Mouse (Mus musculus) heart, postnatal 0 days (tissue): Measurements from ENCODE around the gene Gas6. TPM values are rescaled to one million over a fixed set of nuclear protein-coding genes. Genes with fewer than 3 reads are reported as not detected.

Source experiments
- ATAC-seq: fragments of 200-750 bp; cut with Nextera tagmentation; 2 replicates; pipeline ENCODE4 v1.8.0; 2017; ENCODE audit warnings: low read depth, moderate number of reproducible peaks, moderate library complexity; ENCODE audit not compliant: insufficient read depth
- DNase-seq: peaks from one replicate; pipeline ENCODE4 v3.0.0-alpha.2; 2016; ENCODE audit warnings: low spot score
- H3K27ac ChIP-seq: fragments of 300-500 bp; sonication (generic); 2 replicates; pipeline ENCODE4 v1.5.1; 2014; ENCODE audit warnings: low read depth, mild to moderate bottlenecking
- H3K27me3 ChIP-seq: fragments of 300-500 bp; sonication (generic); 2 replicates; pipeline ENCODE4 v1.6.1; 2014; ENCODE audit warnings: low read length, mixed read lengths; ENCODE audit not compliant: control insufficient read depth, insufficient read depth
- H3K36me3 ChIP-seq: fragments of 300-500 bp; sonication (generic); replicated peaks from 2 replicates; pipeline ENCODE4 v1.6.1; 2014; ENCODE audit warnings: low read length, mixed read lengths; ENCODE audit not compliant: control insufficient read depth, insufficient read depth
- H3K4me1 ChIP-seq: fragments of 300-500 bp; sonication (generic); 2 replicates; pipeline ENCODE4 v1.6.1; 2014; ENCODE audit warnings: antibody characterized with exemption; ENCODE audit not compliant: control insufficient read depth, insufficient read depth
- H3K4me2 ChIP-seq: fragments of 300-500 bp; sonication (generic); 2 replicates; pipeline ENCODE4 v1.6.1; 2014; ENCODE audit warnings: low read depth, mild to moderate bottlenecking, low read length, moderate library complexity
- H3K4me3 ChIP-seq: fragments of 300-500 bp; sonication (generic); 2 replicates; pipeline ENCODE4 v1.5.1; 2014; ENCODE audit warnings: low read depth, low read length
- H3K9ac ChIP-seq: fragments of 300-500 bp; sonication (generic); replicated peaks from 2 replicates; pipeline ENCODE4 v1.6.1; 2014; ENCODE audit warnings: low read depth, low read length, mixed read lengths
- H3K9me3 ChIP-seq: fragments of 300-500 bp; sonication (generic); replicated peaks from 2 replicates; pipeline ENCODE4 v1.6.1; 2016; ENCODE audit warnings: low read length; ENCODE audit not compliant: control insufficient read depth
- CTCF ChIP-seq: IDR thresholded peaks from 2 replicates; pipeline ENCODE4 v1.5.1; 2016; ENCODE audit warnings: antibody characterized with exemption, control low read depth, low read depth
- EP300 ChIP-seq: IDR thresholded peaks from 2 replicates; pipeline ENCODE4 v1.6.1; 2016; ENCODE audit warnings: antibody characterized with exemption, low read depth
- WGBS: fragments of 180-500 bp; shearing (Covaris S2); extraction: QIAGEN DNeasy Blood & Tissue Kit; methylation state at CpG from one replicate; pipeline ENCODE4 v1.1.7; 2014; 5-methylcytosine and 5-hydroxymethylcytosine counted together
- polyA plus RNA-seq: library from polyadenylated mRNA; unstranded; fragments of >200 nt; fragmentation: Nextera tagmentation; extraction: Ambion mirVana; gene quantifications from 2 replicates; pipeline ENCODE4 v1.2.1, GENCODE M21; 2015
- total RNA-seq: library from RNA; depleted of rRNA; stranded (reverse); fragments of >200 nt; gene quantifications from 2 replicates; pipeline ENCODE4 v1.2.3, GENCODE M21; 2014; ENCODE audit warnings: low replicate concordance

Gas6 gene
- total and polyA plus RNA-seq, 2 experiments from 2014 or later = 179 to 275 TPM

DNA sequence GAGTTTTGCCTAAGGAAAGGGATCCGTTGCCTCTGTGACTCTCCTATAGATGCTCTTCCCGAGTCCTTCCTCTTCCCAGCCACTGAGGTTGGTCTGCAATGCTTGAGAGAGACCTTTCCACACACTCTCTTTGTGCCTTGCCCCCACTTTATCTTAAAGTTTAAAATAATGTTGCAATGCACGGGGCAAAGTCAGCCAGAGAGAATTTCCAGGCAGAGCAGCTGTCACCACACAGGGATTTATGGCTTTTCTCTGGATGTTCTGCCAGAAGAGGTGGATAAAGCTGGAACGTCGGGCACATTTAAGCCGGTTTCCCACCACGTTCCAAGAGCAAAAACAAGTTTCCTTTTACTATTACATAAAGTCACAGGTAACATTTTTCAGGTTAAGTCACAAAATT is 27.1 kb upstream of the Gas6 start:
- Histone ChIP-seq H3K4me2 (no peak overlapping the region), H3K27me3 (no peaks in the 10 kb centered on the region), H3K27ac (no peak overlapping the region), H3K4me3 (no peak overlapping the region), H3K4me1 (peaks cover 36% of the 10 kb centered on the region), H3K36me3 (no peaks in the 10 kb centered on the region), H3K9me3 (no peaks in the 10 kb centered on the region), H3K9ac (no peak overlapping the region)
- no peak for ATAC-seq
- no peak for DNase-seq
- no peak for TF ChIP-seq CTCF
- no peak for TF ChIP-seq EP300
- WGBS = 17% methylated on average over 7 of the region's 7 CpGs

DNA sequence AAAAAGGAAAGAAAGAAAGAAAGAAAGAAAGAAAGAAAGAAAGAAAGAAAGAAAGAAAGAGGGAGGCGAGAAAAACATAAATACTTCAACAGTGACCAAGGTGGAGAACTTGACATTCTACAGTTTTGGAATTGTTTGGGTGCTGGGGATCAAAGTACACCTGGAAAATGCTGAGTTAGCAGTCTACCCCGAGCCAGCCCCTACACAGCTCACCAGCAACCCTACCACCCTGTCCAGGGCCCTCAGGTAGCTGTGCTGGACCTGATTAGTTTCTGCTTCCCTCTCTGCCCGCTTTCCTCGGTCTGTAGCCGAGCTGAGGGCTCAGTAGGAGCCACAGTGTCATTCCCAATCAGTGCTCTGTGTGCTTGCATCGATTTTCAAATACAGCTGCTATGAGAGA is 26.1 kb upstream of the Gas6 start:
- Histone ChIP-seq H3K27me3 (no peaks in the 10 kb centered on the region), H3K9me3 (no peaks in the 10 kb centered on the region), H3K36me3 (no peaks in the 10 kb centered on the region), H3K9ac (no peak overlapping the region), H3K4me2 (no peak overlapping the region), H3K27ac (no peak overlapping the region), H3K4me3 (no peak overlapping the region), H3K4me1 (peaks cover 46% of the 10 kb centered on the region)
- TF ChIP-seq EP300 = no peak
- TF ChIP-seq CTCF = no peak
- no peak for ATAC-seq
- WGBS = 62% methylated on average over 6 of the region's 6 CpGs
- DNase-seq = no peak

DNA sequence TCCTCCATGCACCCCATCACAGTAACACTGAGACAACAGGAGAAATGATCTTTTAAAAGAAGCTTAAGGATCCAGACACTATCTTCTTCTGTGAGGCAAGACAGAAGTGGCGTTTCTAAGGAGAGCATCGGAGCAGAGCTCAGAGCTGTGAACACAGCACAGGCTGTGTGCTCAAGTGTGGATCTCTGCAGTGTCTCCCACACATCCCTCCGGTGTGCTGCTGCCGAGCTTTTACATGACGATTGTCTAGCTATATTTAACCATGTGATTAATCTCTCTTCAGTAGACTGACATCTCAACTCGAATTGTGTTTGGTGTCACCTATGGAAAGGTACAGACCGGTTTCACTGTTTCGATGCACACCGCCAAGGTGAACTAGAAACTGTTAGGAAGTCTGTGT is 25.2 kb upstream of the Gas6 start:
- H3K36me3 ChIP-seq = no peaks in the 10 kb centered on the region
- no peak for DNase-seq
- peaks cover 46% of the 10 kb centered on the region for H3K4me1 ChIP-seq
- H3K27me3 ChIP-seq = no peaks in the 10 kb centered on the region
- TF ChIP-seq EP300 = no peak
- no peak for TF ChIP-seq CTCF
- no peak overlapping the region for H3K9ac ChIP-seq
- no peak overlapping the region for H3K27ac ChIP-seq
- ATAC-seq = no peak
- no peak overlapping the region for H3K4me2 ChIP-seq
- 32% methylated on average over 9 of the region's 9 CpGs for WGBS
- H3K4me3 ChIP-seq = no peak overlapping the region
- no peaks in the 10 kb centered on the region for H3K9me3 ChIP-seq

DNA sequence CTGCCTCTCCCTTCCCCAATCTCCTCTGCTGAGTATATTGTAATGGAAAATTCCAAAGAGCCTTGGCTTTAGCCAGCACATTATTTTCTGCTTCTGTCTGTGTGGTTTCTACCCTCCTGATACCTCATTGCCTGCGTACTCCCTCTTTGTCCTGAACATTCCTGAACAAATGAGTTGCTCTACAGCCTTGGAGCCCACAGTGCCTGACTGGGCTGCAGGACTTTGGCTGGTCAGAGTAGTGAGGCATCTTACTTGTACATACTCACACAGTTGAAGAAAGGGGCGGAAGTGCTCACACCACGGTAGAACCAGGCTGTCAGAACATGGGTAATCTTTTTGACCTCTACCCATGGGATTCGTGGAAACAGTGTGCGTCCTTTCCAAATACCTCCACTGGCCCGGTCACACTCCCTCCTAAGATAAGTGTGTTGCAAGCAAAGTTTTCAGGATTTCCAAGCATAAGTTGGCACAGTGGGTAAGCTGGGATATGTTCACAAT is 23.0 kb upstream of the Gas6 start:
- no peak overlapping the region for H3K4me2 ChIP-seq
- no peak overlapping the region for H3K4me3 ChIP-seq
- no peaks in the 10 kb centered on the region for H3K27me3 ChIP-seq
- no peaks in the 10 kb centered on the region for H3K36me3 ChIP-seq
- no peak overlapping the region for H3K9ac ChIP-seq
- no peak for TF ChIP-seq CTCF
- TF ChIP-seq EP300 = no peak
- WGBS = 45% methylated on average over 6 of the region's 6 CpGs
- no peak for DNase-seq
- peak; percentile 28; the same call in 1 of the 2 replicates for ATAC-seq
- no peaks in the 10 kb centered on the region for H3K9me3 ChIP-seq
- peak overlapping the region; percentile 56 for H3K27ac ChIP-seq
- peaks cover 38% of the 10 kb centered on the region for H3K4me1 ChIP-seq

DNA sequence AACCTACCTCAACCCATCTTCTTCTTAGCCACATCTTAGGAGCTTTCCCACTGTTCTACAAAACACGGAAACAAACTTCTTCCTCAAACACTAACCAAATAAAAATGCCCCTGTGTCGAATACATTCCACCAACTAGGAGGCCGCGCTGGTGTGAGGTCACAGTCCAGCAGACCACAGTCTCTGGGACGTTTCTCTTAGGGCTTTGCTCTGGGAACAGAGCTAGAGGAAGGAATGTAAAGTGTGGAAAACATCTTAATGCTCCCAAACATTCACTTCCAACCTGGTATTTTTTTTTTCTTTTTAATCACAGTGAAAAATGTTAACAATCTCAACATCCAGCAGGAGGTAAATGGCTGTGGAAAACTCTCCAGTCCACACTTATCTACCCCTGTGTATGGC is 22.4 kb upstream of the Gas6 start:
- no peak overlapping the region for H3K4me2 ChIP-seq
- WGBS = 63% methylated on average over 5 of the region's 5 CpGs
- no peak for DNase-seq
- TF ChIP-seq CTCF (no peak), EP300 (no peak)
- no peak for ATAC-seq
- peaks cover 41% of the 10 kb centered on the region for H3K4me1 ChIP-seq
- H3K9me3 ChIP-seq = no peaks in the 10 kb centered on the region
- no peaks in the 10 kb centered on the region for H3K27me3 ChIP-seq
- H3K27ac ChIP-seq = peak overlapping the region; percentile 56; the same call in 1 of the 2 replicates
- H3K4me3 ChIP-seq = no peak overlapping the region
- no peak overlapping the region for H3K9ac ChIP-seq
- no peaks in the 10 kb centered on the region for H3K36me3 ChIP-seq

DNA sequence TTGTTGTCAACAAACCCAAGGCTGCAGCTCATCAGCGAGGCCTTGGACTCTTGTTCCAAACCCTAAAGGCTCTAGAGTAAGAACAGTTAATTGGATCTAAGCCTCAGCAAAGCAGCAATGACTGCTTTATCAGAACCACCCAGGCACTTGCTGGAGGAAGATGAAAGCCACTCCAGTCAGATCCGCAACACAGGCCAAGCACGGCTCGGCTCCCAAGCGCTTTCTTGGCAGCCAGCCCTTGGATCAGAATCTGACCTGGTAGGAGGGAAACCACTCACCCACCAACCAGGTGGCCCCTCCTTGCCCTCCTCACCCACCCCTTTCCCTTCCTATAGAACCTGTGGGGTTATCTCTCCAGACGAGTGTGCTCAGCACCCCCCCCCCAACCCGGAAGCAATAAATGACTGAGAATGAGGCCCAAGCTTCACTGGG is 21.7 kb upstream of the Gas6 start:
- H3K27ac ChIP-seq = peak overlapping the region; percentile 3; the same call in 1 of the 2 replicates
- TF ChIP-seq EP300 = no peak
- no peak for TF ChIP-seq CTCF
- no peaks in the 10 kb centered on the region for H3K36me3 ChIP-seq
- DNase-seq (no peak), ATAC-seq (peak; percentile 53)
- H3K9me3 ChIP-seq = no peaks in the 10 kb centered on the region
- H3K4me2 ChIP-seq = no peak overlapping the region
- H3K27me3 ChIP-seq = no peaks in the 10 kb centered on the region
- 14% methylated on average over 7 of the region's 7 CpGs for WGBS
- peaks cover 34% of the 10 kb centered on the region for H3K4me1 ChIP-seq
- H3K9ac ChIP-seq = no peak overlapping the region
- no peak overlapping the region for H3K4me3 ChIP-seq
